Mouse (Mus musculus) olfactory bulb, adult 2 months (tissue): Measurements from ENCODE around the gene Tspan9. TPM values are rescaled to one million over a fixed set of nuclear protein-coding genes. Genes with fewer than 3 reads are reported as not detected.

Experiments used
- H3K27ac ChIP-seq: fragments of 200-500 bp; 2 replicates; pipeline ENCODE4 v1.5.1; 2012; ENCODE audit warnings: low read depth, low read length; ENCODE audit not compliant: insufficient read depth
- H3K4me1 ChIP-seq: fragments of 200-500 bp; 2 replicates; pipeline ENCODE4 v1.6.1; 2012; ENCODE audit warnings: low read length; ENCODE audit not compliant: control insufficient read depth, insufficient read depth
- H3K4me3 ChIP-seq: fragments of 200-500 bp; 2 replicates; pipeline ENCODE4 v1.5.1; 2012; ENCODE audit warnings: mild to moderate bottlenecking, low read depth, low read length, moderate library complexity; ENCODE audit not compliant: insufficient read depth
- CTCF ChIP-seq: fragments of 200-500 bp; IDR thresholded peaks from 2 replicates; pipeline ENCODE4 v1.5.1; 2012; ENCODE audit warnings: low read depth, mild to moderate bottlenecking, low read length, moderate library complexity; ENCODE audit not compliant: insufficient read depth
- POLR2A ChIP-seq: fragments of 200-500 bp; IDR thresholded peaks from 2 replicates; pipeline ENCODE4 v1.6.1; 2012; ENCODE audit warnings: mild to moderate bottlenecking, low read depth, low read length, moderate library complexity; ENCODE audit not compliant: insufficient read depth
- WGBS: fragments of 180-500 bp; shearing (Covaris S2); methylation state at CpG from one replicate; pipeline ENCODE4 v1.1.7; 2018; 5-methylcytosine and 5-hydroxymethylcytosine counted together
- polyA plus RNA-seq: library from polyadenylated mRNA; stranded (reverse); fragments of >200 nt; gene quantifications from 2 replicates; pipeline ENCODE4 v1.2.4, GENCODE M21; 2012; ENCODE audit warnings: low replicate concordance; ENCODE audit not compliant: missing spikeins, insufficient read depth, insufficient read length

Gene Tspan9
- polyA plus RNA-seq, 1 experiment = not detected

DNA sequence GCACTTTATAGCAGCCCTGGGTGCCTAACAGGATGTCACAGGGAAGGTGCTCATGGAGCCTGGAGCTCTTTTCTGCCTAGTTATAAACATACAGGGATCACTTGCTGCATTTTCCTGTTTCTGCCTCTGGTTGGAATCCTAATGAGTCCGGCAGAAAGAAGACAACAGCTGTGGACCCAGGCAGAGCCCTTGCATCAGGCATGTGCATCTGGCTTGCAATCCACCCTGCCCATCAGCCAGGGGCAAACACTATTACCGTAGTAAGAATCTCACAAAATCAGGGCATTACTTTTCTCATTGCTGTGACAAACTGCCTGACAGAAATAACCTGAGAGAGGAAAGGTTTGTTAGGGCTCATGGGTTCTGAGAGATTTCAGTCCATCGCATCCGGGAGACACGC lies 187.2 kb downstream of the Tspan9 start:
- 90% methylated on average over 5 of the region's 5 CpGs for WGBS

GRCm38 (mm10) chr6:127953071-127953470 lies 190.3 kb downstream of the Tspan9 start:
- Histone ChIP-seq H3K27ac (no peak overlapping the region), H3K4me1 (no peaks in the 10 kb centered on the region), H3K4me3 (no peak overlapping the region)
- WGBS = 73% methylated on average over 4 of the region's 4 CpGs
- TF ChIP-seq POLR2A (no peak), CTCF (no peak)

More for the DNA sequence above, 187.2 kb downstream of the Tspan9 start:
- Histone ChIP-seq H3K4me1 (no peaks in the 10 kb centered on the region), H3K27ac (no peak overlapping the region), H3K4me3 (no peak overlapping the region)
- TF ChIP-seq POLR2A (no peak), CTCF (no peak)

- H3K4me1 ChIP-seq = no peaks in the 10 kb centered on the region
- 86% methylated on average over 7 of the region's 7 CpGs for WGBS
- TF ChIP-seq POLR2A (no peak), CTCF (no peak)
- no peak overlapping the region for H3K4me3 ChIP-seq
- no peak overlapping the region for H3K27ac ChIP-seq
Observed at GRCm38 (mm10) chr6:127949885-127950284, 193.5 kb downstream of the Tspan9 start.

DNA sequence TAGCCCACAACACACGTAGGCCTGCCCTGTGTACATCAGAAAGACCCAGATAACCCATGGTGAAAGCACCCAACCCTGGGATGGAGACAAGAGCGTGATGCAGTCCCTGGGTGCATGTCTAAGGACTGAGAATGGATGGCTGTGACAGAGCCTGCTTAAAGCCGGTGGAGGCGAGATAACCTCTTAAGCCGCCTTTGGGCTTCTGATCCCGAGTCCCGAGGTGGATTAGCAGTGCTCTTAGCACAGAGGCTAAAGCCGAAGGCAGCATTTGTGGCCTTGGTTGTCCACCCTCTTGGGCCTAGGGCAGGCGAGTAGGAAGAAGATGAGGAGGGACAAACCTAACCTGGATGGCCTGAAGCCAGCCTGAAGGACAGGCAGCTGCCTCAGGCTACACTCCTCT lies 194.7 kb downstream of the Tspan9 start:
- Histone ChIP-seq H3K4me3 (no peak overlapping the region), H3K4me1 (no peaks in the 10 kb centered on the region), H3K27ac (no peak overlapping the region)
- TF ChIP-seq CTCF (no peak), POLR2A (no peak)
- WGBS = 94% methylated on average over 9 of the region's 9 CpGs

DNA sequence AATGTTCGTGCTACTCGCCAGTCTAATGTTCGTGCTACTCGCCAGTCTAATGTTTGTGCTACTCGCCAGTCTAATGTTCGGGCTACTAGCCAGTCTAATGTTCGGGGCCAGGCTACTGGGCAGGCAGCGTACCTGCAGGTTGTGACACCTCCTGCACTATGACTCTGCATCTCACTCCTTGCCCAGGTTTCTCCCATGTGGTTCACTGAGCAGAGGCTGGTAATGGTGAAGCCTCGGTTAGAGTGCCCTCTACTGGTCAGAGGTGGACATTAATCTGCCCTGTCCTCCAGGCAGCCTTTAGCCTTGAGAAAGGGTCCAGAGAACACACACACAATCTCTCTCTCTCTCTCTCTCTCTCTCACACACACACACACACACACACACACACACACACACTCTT lies 197.7 kb downstream of the Tspan9 start:
- no peaks in the 10 kb centered on the region for H3K4me1 ChIP-seq
- TF ChIP-seq POLR2A = no peak
- TF ChIP-seq CTCF = no peak
- no peak overlapping the region for H3K27ac ChIP-seq
- 48% methylated on average over 9 of the region's 9 CpGs for WGBS
- no peak overlapping the region for H3K4me3 ChIP-seq

DNA sequence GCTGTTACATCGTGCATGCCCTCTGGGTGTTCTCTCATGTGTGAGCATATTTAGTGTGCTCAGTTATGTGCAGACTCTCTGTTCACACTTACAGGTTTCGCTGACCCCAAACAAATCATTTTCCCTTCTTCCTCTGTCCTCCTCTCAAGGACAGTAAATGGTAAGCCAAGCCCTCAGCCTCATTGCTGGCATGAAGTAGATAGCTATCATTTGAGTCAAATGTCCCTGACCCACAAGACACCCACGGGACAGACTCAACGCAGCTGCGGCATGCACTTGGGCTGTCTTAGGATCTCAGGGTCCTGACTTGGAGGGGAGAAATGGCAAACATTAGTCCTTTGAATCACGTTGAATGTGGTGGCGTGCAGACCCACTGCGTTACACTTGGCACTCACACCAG lies 201.0 kb downstream of the Tspan9 start:
- no peak for TF ChIP-seq POLR2A
- Histone ChIP-seq H3K27ac (no peak overlapping the region), H3K4me3 (no peak overlapping the region), H3K4me1 (no peaks in the 10 kb centered on the region)
- 86% methylated on average over 8 of the region's 8 CpGs for WGBS

DNA sequence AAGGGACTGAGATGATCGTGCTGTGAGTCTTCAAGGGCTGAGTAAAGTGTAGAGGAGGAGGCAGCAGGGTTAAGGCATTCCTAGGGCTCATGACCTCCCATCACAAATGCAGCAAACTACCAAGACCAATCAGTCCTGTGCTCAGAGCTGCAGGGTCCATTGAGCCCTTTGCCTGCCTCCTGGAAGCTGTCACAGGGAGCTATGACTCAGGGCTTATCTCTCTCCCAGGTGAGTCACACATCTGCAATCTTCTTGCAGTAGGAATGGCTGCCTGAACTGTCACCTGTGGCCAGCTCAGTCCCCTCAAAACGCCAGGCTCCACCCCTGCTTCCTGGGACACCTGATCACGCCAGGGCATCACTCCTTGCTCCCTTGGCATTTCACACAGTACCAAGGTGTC lies 208.3 kb downstream of the Tspan9 start:
- Histone ChIP-seq H3K4me1 (peaks cover 16% of the 10 kb centered on the region), H3K4me3 (no peak overlapping the region), H3K27ac (no peak overlapping the region)
- WGBS = 87% methylated on average over 3 of the region's 3 CpGs
- TF ChIP-seq POLR2A = no peak
- TF ChIP-seq CTCF = no peak

DNA sequence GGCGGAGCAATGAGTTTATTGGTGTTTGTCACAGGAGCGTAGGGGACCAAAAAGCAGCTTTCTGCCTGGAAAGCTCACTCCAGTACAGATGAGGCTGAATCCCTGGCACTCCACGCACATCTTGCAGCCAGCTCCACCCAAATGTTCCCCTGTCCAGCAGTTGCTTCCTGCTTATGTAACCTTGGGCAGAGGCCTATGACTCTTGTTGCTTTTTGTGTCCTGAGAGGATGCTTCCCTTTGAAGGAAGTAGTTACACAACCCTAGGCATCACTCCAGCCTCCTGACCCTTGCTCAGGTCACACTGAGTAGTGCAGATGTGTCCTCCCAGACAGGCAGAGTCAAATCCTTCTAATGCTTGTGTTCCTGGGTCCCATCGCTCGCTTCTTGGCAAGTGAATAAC lies 209.6 kb downstream of the Tspan9 start:
- Histone ChIP-seq H3K4me3 (no peak overlapping the region), H3K27ac (no peak overlapping the region), H3K4me1 (peaks cover 16% of the 10 kb centered on the region)
- WGBS = 87% methylated on average over 5 of the region's 5 CpGs
- TF ChIP-seq POLR2A = no peak
- no peak for TF ChIP-seq CTCF

GRCm38 (mm10) chr6:127932697-127933096 lies 210.7 kb downstream of the Tspan9 start:
- Histone ChIP-seq H3K27ac (no peak overlapping the region), H3K4me3 (no peak overlapping the region), H3K4me1 (peaks cover 18% of the 10 kb centered on the region)
- WGBS = 64% methylated on average over 5 of the region's 5 CpGs
- no peak for TF ChIP-seq POLR2A
- no peak for TF ChIP-seq CTCF

DNA sequence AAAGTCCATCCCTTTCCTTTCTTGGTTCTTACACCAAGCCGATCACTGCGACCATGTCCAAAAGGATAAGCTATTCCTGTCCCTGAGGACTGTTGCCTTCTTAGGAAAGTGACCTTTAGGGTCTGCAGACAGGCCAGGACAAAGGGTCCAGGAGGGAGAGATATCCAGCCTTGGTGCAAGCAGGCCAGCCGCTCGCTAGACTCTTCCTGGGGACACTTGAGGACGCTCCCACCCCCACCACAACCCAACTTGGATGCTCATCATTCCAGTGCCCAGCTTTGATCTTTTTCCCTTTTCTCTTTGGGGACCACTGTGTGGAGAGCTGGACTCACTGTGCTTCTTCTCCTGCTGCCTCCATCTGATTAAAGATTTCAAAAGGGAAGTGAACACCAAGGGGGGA lies 214.7 kb downstream of the Tspan9 start:
- WGBS = 91% methylated on average over 5 of the region's 5 CpGs
- TF ChIP-seq POLR2A (no peak), CTCF (no peak)
- H3K27ac ChIP-seq = no peak overlapping the region
- H3K4me3 ChIP-seq = no peak overlapping the region
- H3K4me1 ChIP-seq = peaks cover 37% of the 10 kb centered on the region
